Mouse (Mus musculus): ENCODE measurements around the gene Ubr4.

Ubr4 gene

GRCm38 (mm10) chr4:139536706-139537105 lies 184.3 kb downstream of the Ubr4 start:
- DNase-seq (ENCODE audit: low read depth) = no peak

Data from fibroblast of lung, adult 2 months (primary cell).